Mouse (Mus musculus): ENCODE results near the gene Trem3.

Trem3 gene

GRCm38 (mm10) chr17:48269833-48270232, 22.3 kb downstream of the Trem3 start:
- DNase-seq (ENCODE audit: low read depth, low spot score): no peak

- DNase-seq (ENCODE audit: low read depth, low spot score): no peak
Observed at GRCm38 (mm10) chr17:48272158-48272557, 24.6 kb downstream of the Trem3 start.

DNA sequence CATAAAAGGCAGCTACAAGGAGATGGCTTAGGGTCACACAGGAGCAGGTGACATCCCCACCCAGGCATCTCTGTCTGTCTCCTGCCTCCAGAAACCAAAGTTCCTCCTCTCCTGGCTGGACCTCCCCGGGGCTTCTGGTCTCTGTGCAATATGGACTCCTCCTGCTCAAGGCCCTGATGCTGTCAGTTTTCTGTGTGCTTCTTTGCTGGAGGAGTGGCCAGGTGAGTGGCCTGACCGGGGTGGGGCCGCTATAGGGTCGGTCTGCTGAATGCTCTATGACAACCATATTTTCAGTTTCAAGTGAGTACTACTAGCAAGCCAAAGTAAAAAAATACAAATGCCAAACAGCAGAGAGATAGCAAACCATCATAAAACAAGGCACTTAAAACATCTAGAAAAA, 25.0 kb downstream of the Trem3 start:
- no peak for DNase-seq (ENCODE audit: low read depth, low spot score)

DNA sequence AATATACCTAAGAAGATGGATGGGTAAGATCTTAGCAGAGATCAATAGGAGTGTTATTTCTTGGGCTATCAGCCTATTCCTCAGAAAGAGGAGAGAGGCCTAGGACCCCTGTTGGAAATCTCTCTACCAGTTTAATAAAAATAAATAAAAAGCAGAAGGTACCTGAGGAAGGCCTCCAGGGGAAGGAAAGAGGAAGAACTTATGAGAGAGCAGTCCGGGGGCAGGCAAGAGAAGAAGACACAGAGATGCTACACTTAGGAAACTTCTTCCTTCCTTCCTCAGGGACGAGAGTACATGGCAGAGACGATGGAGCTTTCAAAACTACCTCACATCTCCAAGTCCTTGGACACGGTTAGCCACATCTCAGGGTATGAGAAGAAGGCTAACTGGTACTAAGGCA, 26.5 kb downstream of the Trem3 start:
- no peak for DNase-seq (ENCODE audit: low read depth, low spot score)

DNA sequence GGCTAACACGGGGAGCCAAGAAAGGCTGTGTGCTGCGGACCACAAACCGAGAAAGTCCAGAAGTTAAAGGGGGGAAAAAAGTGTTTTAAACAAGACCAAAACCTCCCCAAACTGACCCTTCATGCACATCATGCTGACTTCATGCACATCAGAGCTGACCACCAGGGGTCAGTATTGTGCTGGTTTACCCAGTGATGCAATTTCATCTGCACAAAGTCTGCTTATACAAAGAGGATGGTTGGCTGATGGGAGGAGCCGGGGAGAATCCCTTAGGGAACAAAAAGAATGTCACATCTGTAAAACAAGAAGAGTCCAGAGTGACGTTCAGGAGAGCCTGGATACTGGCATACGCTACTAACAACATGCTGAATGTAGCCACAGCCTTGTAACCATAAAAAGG, 27.3 kb downstream of the Trem3 start:
- peak; percentile 70 for DNase-seq (ENCODE audit: low read depth, low spot score)

DNA sequence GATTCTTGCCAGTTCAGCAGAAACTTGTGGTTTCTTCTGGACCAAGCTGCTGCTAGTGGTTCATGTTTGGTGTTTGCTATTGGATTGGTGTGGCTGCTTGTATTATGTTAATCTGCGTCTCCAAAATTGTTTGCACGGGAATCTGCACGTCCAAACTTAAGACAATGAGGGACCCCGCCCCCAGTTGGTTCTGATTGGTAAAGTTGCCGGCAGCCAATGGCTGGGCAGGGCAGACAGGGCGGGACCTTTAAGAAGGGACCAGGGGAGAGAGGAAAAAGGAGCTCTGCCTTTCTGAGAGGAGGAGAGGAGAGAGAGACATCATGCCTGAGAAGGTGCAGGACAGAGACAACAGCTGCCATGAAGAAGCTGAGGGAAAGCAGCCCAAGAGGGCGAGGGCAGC, 28.2 kb downstream of the Trem3 start:
- no peak for DNase-seq (ENCODE audit: low read depth, low spot score)

- DNase-seq (ENCODE audit: low read depth, low spot score): no peak
Observed at GRCm38 (mm10) chr17:48278381-48278780, 30.8 kb downstream of the Trem3 start.

DNA sequence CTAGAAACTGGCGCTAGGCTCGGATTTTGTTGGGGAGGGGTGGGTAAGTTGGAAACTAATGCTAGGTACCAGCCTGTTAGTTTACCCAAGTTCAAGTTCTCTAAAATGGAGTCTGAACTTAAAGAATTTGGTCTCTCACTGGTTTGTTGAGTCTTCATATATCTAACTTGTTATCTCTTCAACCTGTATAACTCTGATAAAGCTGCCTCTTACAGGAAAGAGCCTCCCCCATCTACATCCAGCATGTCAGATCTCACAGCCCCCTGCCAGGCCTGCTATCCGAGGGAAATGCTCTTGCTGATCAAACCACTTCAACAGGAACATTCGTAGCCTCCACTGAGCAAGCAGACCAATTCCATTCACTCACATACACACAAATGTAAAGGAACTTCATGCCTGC, 31.4 kb downstream of the Trem3 start:
- no peak for DNase-seq (ENCODE audit: low read depth, low spot score)

GRCm38 (mm10) chr17:48280943-48281738, 33.6 kb downstream of the Trem3 start:
- peak; percentile 15 for DNase-seq (ENCODE audit: low read depth, low spot score)

GRCm38 (mm10) chr17:48281739-48282085, 34.1 kb downstream of the Trem3 start:
- no peak for DNase-seq (ENCODE audit: low read depth, low spot score)

DNA sequence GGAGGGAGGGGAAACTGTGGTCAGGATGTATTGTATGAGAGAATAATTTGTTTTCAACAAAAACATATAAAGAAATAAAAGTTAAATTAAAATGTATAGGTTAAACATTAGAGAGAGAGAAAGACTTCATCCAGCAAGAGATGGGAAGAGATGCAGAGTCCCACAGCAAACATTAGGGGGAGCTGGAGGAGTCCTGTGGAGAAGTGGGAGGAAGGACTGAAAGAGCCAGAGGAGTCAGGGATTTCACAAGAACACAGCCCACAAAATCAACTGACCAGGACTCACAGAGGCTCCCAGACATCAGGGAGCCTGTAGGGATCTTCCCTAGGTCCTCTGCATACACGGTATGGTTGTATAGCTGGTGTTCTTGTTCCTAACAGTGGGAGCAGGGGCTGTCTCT, 39.2 kb downstream of the Trem3 start:
- DNase-seq (ENCODE audit: low read depth, low spot score): no peak

DNA sequence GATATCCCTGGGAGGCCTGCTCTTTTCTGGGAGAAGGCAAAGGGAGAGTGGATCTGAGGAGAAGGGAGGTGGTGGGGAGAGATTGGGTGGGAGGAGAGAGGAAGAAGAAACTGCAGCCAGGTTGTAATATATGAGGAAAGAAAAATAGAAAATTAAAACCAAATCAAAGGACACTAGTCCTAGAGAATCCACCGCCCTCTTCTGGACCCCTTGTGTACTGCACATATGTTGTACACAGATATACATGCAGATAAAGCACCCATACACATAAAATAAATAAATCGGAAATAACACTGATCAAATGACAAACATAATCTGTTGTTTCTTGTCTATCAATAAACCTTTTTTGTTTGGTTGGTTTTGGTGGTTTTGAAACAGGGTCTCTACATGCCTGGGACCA, 39.7 kb downstream of the Trem3 start:
- no peak for DNase-seq (ENCODE audit: low read depth, low spot score)

GRCm38 (mm10) chr17:48293500-48294194, 46.1 kb downstream of the Trem3 start:
- peak; percentile 45 for DNase-seq (ENCODE audit: low read depth, low spot score)

DNA sequence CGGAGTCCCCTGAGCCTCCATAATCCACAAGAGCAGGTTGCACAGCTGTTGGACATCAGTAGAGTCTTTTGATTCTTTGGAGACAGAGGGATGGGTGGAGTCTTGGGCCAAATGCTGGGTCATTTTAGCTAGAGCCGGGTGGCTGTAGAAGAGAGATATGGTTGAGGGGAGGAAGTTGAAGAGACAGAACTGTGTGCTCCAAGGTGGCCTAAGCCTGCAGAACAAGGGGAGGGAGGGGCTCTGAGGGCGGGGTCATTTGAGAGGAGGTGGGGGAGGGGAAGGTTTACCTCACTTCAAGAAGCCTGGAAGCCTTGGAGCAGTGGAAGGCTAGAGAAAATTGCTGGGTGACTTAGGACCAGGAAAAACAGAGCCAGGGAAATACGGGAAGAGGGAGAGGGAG, 51.6 kb downstream of the Trem3 start, which contains the start of gene Treml2:
Gene Treml2 (plus strand): TSS at position 296 of the 400 bp plus-strand sequence.
- peak; percentile 35 for DNase-seq (ENCODE audit: low read depth, low spot score)

GRCm38 (mm10) chr17:48299756-48300155, 52.2 kb downstream of the Trem3 start:
- DNase-seq (ENCODE audit: low read depth, low spot score): peak; percentile 45

DNA sequence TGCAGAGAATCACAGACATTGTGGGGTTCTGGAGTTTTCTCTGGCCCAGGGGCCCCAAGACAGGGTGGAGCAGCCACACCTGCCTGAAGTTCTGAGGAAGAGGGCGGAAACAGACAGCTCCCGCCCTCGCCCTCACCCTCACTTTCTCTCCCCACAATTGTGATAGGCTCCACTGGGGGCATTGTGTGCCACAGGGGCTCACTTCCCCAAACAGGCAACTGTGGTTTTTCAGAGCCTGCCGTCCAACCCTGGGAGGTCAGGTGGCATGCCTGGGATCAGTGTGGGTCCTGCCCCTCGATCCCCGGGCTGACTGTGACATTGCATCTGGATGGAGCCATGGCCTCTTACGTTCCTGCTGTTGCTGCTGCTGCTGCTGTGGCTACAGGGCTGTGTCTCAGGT, 52.6 kb downstream of the Trem3 start:
- peak; percentile 70 for DNase-seq (ENCODE audit: low read depth, low spot score)

DNA sequence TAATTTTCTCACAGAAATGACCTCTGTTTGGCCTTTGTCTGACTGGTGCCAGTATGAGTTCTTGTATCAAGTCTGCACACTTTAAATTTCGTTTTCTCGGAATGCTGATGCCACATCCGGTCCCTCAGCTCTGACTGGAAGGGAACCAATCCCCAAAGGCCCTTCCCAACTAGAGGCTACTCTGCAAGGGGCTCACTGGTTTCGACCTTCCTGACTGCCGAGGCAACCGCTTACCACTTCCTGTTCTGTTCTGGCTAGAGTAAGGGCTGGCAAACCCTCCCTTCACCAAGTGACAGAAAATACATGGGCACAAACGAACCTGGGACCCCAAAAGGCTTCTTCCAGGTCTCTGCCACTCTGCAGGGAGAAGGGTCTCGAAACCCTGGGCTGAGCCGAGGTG, 53.3 kb downstream of the Trem3 start:
- DNase-seq (ENCODE audit: low read depth, low spot score): peak; percentile 69

- DNase-seq (ENCODE audit: low read depth, low spot score): no peak
Observed at GRCm38 (mm10) chr17:48301792-48302191, 54.2 kb downstream of the Trem3 start.
